In genomic region chrX:157491145-157491935, GRCm38 (mm10) we compare ENCODE assay signal across 8 mouse cellular contexts. TPM values are rescaled to one million over a fixed set of nuclear protein-coding genes. Genes with fewer than 3 reads are reported as not detected.
A peak's percentile ranks its signal among the peaks of the same experiment; 100 is the strongest.
DNase-seq lines count a peak whose midpoint lies in the region; ATAC-seq and TF ChIP-seq lines count a peak whose summit lies in the region.

No protein-coding gene starts in this region.

- peak overlapping the region; percentile 82 for H3K9ac ChIP-seq in heart, embryonic 14.5 days (ENCODE audit: low read length)
- peak overlapping the region; percentile 34 for H3K9ac ChIP-seq in lung, postnatal 0 days (replicated peaks; ENCODE audit: low read depth)

- peak; percentile 73 for ATAC-seq in heart, embryonic 14.5 days (ENCODE audit: insufficient number of reproducible peaks, insufficient read depth, low FRiP score, low read depth)
- ATAC-seq in lung, postnatal 0 days: peak; percentile 52

- peak overlapping the region; percentile 73 for H3K4me3 ChIP-seq in embryonic facial prominence, embryonic 10.5 days
- H3K4me3 ChIP-seq in heart, embryonic 14.5 days (ENCODE audit: control insufficient read depth in 1 of 2, insufficient read depth in 1 of 2, low read depth in 1 of 2, low read length in 2 of 2): peak overlapping the region; percentile 60 to 70
- H3K4me3 ChIP-seq in lung, postnatal 0 days (ENCODE audit: low read depth, low read length): peak overlapping the region; percentile 55

- H3K27ac ChIP-seq in embryonic facial prominence, embryonic 10.5 days (replicated peaks): peak overlapping the region; percentile 95
- H3K27ac ChIP-seq in heart, embryonic 14.5 days (replicated peaks in 1 of 2; ENCODE audit: control insufficient read depth in 1 of 2, insufficient read depth in 1 of 2, low read depth in 2 of 2, low read length in 2 of 2): peak overlapping the region; percentile 65 to 82
- peak overlapping the region; percentile 38 for H3K27ac ChIP-seq in lung, postnatal 0 days (ENCODE audit: low read length)

- H3K9me3 ChIP-seq in embryonic facial prominence, embryonic 10.5 days: 0 out of 2 replicates have a peak, but pooled peaks cover 3% of the 10 kb centered on the region
- no peaks in the 10 kb centered on the region for H3K9me3 ChIP-seq in heart, embryonic 14.5 days (ENCODE audit: control insufficient read depth, low read length)
- H3K9me3 ChIP-seq in lung, postnatal 0 days (ENCODE audit: low read length): no peaks in the 10 kb centered on the region

- peak; percentile 73 for DNase-seq in CD4-positive helper T cell, adult 2 months (ENCODE audit: low read depth, low spot score)
- peak; percentile 21 to 27 for DNase-seq in adrenal gland, adult 18-20 months (ENCODE audit: low spot score in 2 of 2)
- DNase-seq in embryonic facial prominence, embryonic 10.5 days (ENCODE audit: low spot score): peak; percentile 61
- DNase-seq in layer of hippocampus, adult 18-20 months (ENCODE audit: low spot score in 2 of 2): peak; percentile 7 to 30
- peak; percentile 36 for DNase-seq in lung, postnatal 0 days (ENCODE audit: low spot score)
- DNase-seq in retina, embryonic 14.5 days (ENCODE audit: low spot score): peak; percentile 60
- DNase-seq in thymus, postnatal 25 days: peak; percentile 38

- peaks cover 29% of the 10 kb centered on the region for H3K27me3 ChIP-seq in embryonic facial prominence, embryonic 10.5 days (replicated peaks; ENCODE audit: low read depth, poor library complexity, severe bottlenecking)
- no peaks in the 10 kb centered on the region for H3K27me3 ChIP-seq in heart, embryonic 14.5 days (ENCODE audit: control insufficient read depth, insufficient read depth, low read length)
- no peaks in the 10 kb centered on the region for H3K27me3 ChIP-seq in lung, postnatal 0 days (replicated peaks; ENCODE audit: insufficient read depth, low read length)

- TF ChIP-seq EP300 in lung, postnatal 0 days (IDR thresholded peaks at IDR 0.05): no peak

- TF ChIP-seq CTCF in lung, postnatal 0 days (IDR thresholded peaks at IDR 0.05): no peak

- H3K4me1 ChIP-seq in embryonic facial prominence, embryonic 10.5 days: 0 out of 2 replicates have a peak, but pooled peaks cover 4% of the 10 kb centered on the region
- H3K4me1 ChIP-seq in heart, embryonic 14.5 days (ENCODE audit: control insufficient read depth in 2 of 2, insufficient read depth in 2 of 2, low read length in 2 of 2): no peaks in the 10 kb centered on the region
- no peaks in the 10 kb centered on the region; the same call in 1 of the 2 replicates for H3K4me1 ChIP-seq in lung, postnatal 0 days (ENCODE audit: insufficient read depth, low read depth, low read length)

- 35% methylated on average over 104 of the region's 104 CpGs for WGBS in embryonic facial prominence, embryonic 10.5 days
- 18% methylated on average over 78 of the region's 104 CpGs for WGBS in heart, embryonic 14.5 days
- WGBS in lung, postnatal 0 days: 19% methylated on average over 40 of the region's 104 CpGs

- peak overlapping the region; percentile 67 for H3K4me2 ChIP-seq in heart, embryonic 14.5 days (ENCODE audit: low read length)
- H3K4me2 ChIP-seq in lung, postnatal 0 days (replicated peaks; ENCODE audit: low read depth, low read length): peak overlapping the region; percentile 69

- H3K36me3 ChIP-seq in embryonic facial prominence, embryonic 10.5 days (replicated peaks): no peaks in the 10 kb centered on the region
- no peaks in the 10 kb centered on the region for H3K36me3 ChIP-seq in heart, embryonic 14.5 days (ENCODE audit: control insufficient read depth, insufficient read depth, low read length)
- H3K36me3 ChIP-seq in lung, postnatal 0 days (ENCODE audit: insufficient read depth, low read length): no peaks in the 10 kb centered on the region

RNA-seq across cellular contexts. Expression of gene Sms, which starts 0.7 kb away (rescaled TPM):
- 10 to 100 TPM; 10.6 to 17.1 TPM for total RNA-seq in adrenal gland, adult 18-20 months (2021)
- 91.8 and 92.7 TPM in 2 replicates for polyA plus RNA-seq in embryonic facial prominence, embryonic 10.5 days (2016; fragmentation: Nextera tagmentation; extraction: Ambion mirVana)
- 57.9 and 60.8 TPM in 2 replicates for polyA plus RNA-seq in heart, embryonic 14.5 days (2014; fragmentation: Nextera tagmentation; extraction: Ambion mirVana)
- 100 to 1,000 TPM in 1 of 2 experiments, 10 to 100 TPM in 1; 75.1 to 105 TPM for total RNA-seq in layer of hippocampus, adult 18-20 months (2021)
- 52.8 and 55.8 TPM in 2 replicates for polyA plus RNA-seq in lung, postnatal 0 days (2015; fragmentation: Nextera tagmentation; extraction: Ambion mirVana)

Comparison
In these comparisons a context has a peak if more than half of its experiments do, and no peak if none do; other contexts are left out.
1. Peak in every context shown above with its lines: DNase-seq, ATAC-seq, H3K4me3 ChIP-seq and H3K27ac ChIP-seq.
2. DNase-seq: peak in every context shown above with its lines; median percentile 73 in CD4-positive helper T cell, adult 2 months; 61 in embryonic facial prominence, embryonic 10.5 days; 60 in retina, embryonic 14.5 days; 38 in thymus, postnatal 25 days; 36 in lung, postnatal 0 days; 24 in adrenal gland, adult 18-20 months; 18 in layer of hippocampus, adult 18-20 months.
3. H3K27ac ChIP-seq: peak in every context shown above with its lines; median percentile 95 in embryonic facial prominence, embryonic 10.5 days; 74 in heart, embryonic 14.5 days; 38 in lung, postnatal 0 days.